Mouse (Mus musculus) cerebellum, adult 2 months (tissue): ENCODE data around the gene Coq8b.

Experiments used
- CTCF ChIP-seq: fragments of 200-500 bp; IDR thresholded peaks from 2 replicates; pipeline ENCODE4 v1.5.1; 2011; ENCODE audit warnings: low read depth, mild to moderate bottlenecking, control low read depth, low read length, moderate library complexity, borderline replicate concordance; ENCODE audit not compliant: insufficient read depth
- POLR2A ChIP-seq: fragments of 200-500 bp; IDR thresholded peaks from 2 replicates; pipeline ENCODE4 v1.6.1; 2011; ENCODE audit warnings: low read length, control low read depth, borderline replicate concordance; ENCODE audit not compliant: insufficient read depth

- TF ChIP-seq CTCF (no peak), POLR2A (no peak)
These were observed 20.2 kb upstream of the Coq8b start for GRCm38 (mm10) chr7:27212626-27213025.
